ENCODE assay signal across 19 mouse cellular contexts in the genomic region with DNA sequence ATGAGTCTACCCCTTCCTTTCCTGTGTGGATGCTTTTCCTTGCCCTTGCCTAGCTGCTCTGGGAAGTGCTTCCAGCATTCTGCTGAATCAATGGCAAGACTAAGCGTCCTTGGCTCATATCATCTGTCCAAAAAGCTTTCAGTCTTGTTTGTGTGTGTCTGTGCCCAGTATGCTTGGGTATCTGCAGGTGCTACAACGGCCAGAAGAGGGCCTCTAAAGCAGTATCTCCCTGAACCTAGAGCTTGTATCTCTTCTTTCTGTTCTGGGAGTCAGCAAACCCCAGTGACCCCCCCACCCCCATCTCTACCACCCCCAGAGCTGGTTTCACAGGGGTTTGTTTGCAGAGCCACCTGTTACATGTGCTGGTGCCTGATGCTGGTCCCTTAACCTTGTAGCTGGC. TPM values are rescaled to one million over a fixed set of nuclear protein-coding genes. Genes with fewer than 3 reads are reported as not detected.
DNase-seq lines count a peak whose midpoint lies in the region; ATAC-seq and TF ChIP-seq lines count a peak whose summit lies in the region.
"Had no signal": no experiment of that assay in that cellular context is flagged by ENCODE, and none has a peak within 500 bp of the region (broad histone marks: within the 10 kb centered on the region; RNA-seq: fewer than 3 reads in every experiment).

No protein-coding gene starts in this region.

- 0 out of 2 replicates have a peak, but pooled peaks cover 3% of the 10 kb centered on the region for H3K4me1 ChIP-seq in kidney, postnatal 0 days (replicated peaks; ENCODE audit: insufficient read depth, low read length)
- peaks cover 26 to 72% of the 10 kb centered on the region in 2 experiments for H3K4me1 ChIP-seq in CH12.LX (ENCODE audit: control insufficient read depth in 1 of 2, insufficient read depth in 2 of 2)
- H3K4me1 ChIP-seq in heart, embryonic 10.5 days, result no peaks in the 10 kb centered on the region
- H3K4me1 ChIP-seq: forebrain, embryonic 15.5 days; hindbrain, embryonic 15.5 days had no signal

- no peak overlapping the region for H3K4me2 ChIP-seq in kidney, postnatal 0 days (ENCODE audit: low read length)
- no peak overlapping the region for H3K4me2 ChIP-seq in CH12.LX (ENCODE audit: insufficient read depth, low read depth, poor library complexity, severe bottlenecking)
- H3K4me2 ChIP-seq: forebrain, embryonic 15.5 days; hindbrain, embryonic 15.5 days; midbrain, embryonic 11.5 days; neural tube, embryonic 13.5 days had no signal

- WGBS in kidney, postnatal 0 days, result 79% methylated on average over 2 of the region's 2 CpGs
- WGBS in heart, embryonic 10.5 days, result 79% methylated on average over 2 of the region's 2 CpGs

- no peak overlapping the region for H3K9ac ChIP-seq in kidney, postnatal 0 days (ENCODE audit: low read depth, low read length)
- H3K9ac ChIP-seq in CH12.LX (ENCODE audit: insufficient read depth, low read depth), result no peak overlapping the region
- H3K9ac ChIP-seq: forebrain, embryonic 15.5 days; hindbrain, embryonic 15.5 days; neural tube, embryonic 13.5 days had no signal

- TF ChIP-seq CTCF in kidney, postnatal 0 days (IDR thresholded peaks at IDR 0.05; ENCODE audit: low read depth), result peak; percentile 22; the same call in 1 of the 2 replicates
- peak; percentile 47 to 60; a peak in 3 of 4 replicates for TF ChIP-seq CTCF in CH12.LX (conservative IDR thresholded peaks at IDR 0.05 in 1 of 2, IDR thresholded peaks at IDR 0.05 in 1 of 2; ENCODE audit: low read depth in 2 of 2, low read length in 2 of 2)

- TF ChIP-seq RAD21 in CH12.LX (IDR thresholded peaks at IDR 0.05; ENCODE audit: low read depth, low read length), result peak; percentile 50

- H3K36me3 ChIP-seq in kidney, postnatal 0 days (ENCODE audit: insufficient read depth, low read length), result peaks cover 3% of the 10 kb centered on the region; the same call in 1 of the 2 replicates
- peaks cover 11 to 52% of the 10 kb centered on the region in 2 experiments for H3K36me3 ChIP-seq in CH12.LX (replicated peaks in 1 of 2; ENCODE audit: control insufficient read depth in 1 of 2, insufficient read depth in 1 of 2, low read length in 1 of 2)
- H3K36me3 ChIP-seq in heart, embryonic 10.5 days, result peaks cover 31% of the 10 kb centered on the region; the same call in 1 of the 2 replicates
- H3K36me3 ChIP-seq: forebrain, embryonic 15.5 days; hindbrain, embryonic 15.5 days had no signal

- no peak for TF ChIP-seq EP300 in CH12.LX (IDR thresholded peaks at IDR 0.05; ENCODE audit: low read length)

- ATAC-seq in kidney, postnatal 0 days (replicated peaks; ENCODE audit: low FRiP score, low read depth), result no peak
- ATAC-seq: forebrain, embryonic 15.5 days had no signal

- H3K4me3 ChIP-seq in kidney, postnatal 0 days (replicated peaks; ENCODE audit: low read depth, low read length), result no peak overlapping the region
- H3K4me3 ChIP-seq in CH12.LX (replicated peaks in 1 of 3; ENCODE audit: low read depth in 2 of 3, low read length in 2 of 3, poor library complexity in 1 of 3), result no peak overlapping the region
- H3K4me3 ChIP-seq in heart, embryonic 10.5 days, result no peak overlapping the region
- H3K4me3 ChIP-seq: forebrain, embryonic 15.5 days; hindbrain, embryonic 15.5 days; neural tube, embryonic 13.5 days had no signal

- H3K79me2 ChIP-seq in CH12.LX (replicated peaks; ENCODE audit: control insufficient read depth, extremely low read depth, insufficient read depth, poor library complexity, severe bottlenecking), result no peaks in the 10 kb centered on the region

- no peaks in the 10 kb centered on the region for H3K27me3 ChIP-seq in kidney, postnatal 0 days (ENCODE audit: insufficient read depth, low read length)
- no peaks in the 10 kb centered on the region for H3K27me3 ChIP-seq in CH12.LX (replicated peaks)
- no peaks in the 10 kb centered on the region for H3K27me3 ChIP-seq in heart, embryonic 10.5 days (ENCODE audit: insufficient read depth, poor library complexity, severe bottlenecking)
- H3K27me3 ChIP-seq: forebrain, embryonic 15.5 days; hindbrain, embryonic 15.5 days; neural tube, embryonic 13.5 days had no signal

- no peak overlapping the region for H3K27ac ChIP-seq in kidney, postnatal 0 days
- no peak overlapping the region for H3K27ac ChIP-seq in CH12.LX (ENCODE audit: insufficient read depth, low read depth)
- no peak overlapping the region for H3K27ac ChIP-seq in heart, embryonic 10.5 days
- H3K27ac ChIP-seq: forebrain, embryonic 15.5 days; hindbrain, embryonic 15.5 days; neural tube, embryonic 13.5 days had no signal

- no peaks in the 10 kb centered on the region for H3K9me3 ChIP-seq in kidney, postnatal 0 days (replicated peaks; ENCODE audit: low read length)
- H3K9me3 ChIP-seq in CH12.LX (replicated peaks; ENCODE audit: low read length), result no peaks in the 10 kb centered on the region
- H3K9me3 ChIP-seq in heart, embryonic 10.5 days, result no peaks in the 10 kb centered on the region
- H3K9me3 ChIP-seq: forebrain, embryonic 15.5 days; hindbrain, embryonic 15.5 days; neural tube, embryonic 13.5 days had no signal

- no peak for TF ChIP-seq POLR2A in CH12.LX (IDR thresholded peaks at IDR 0.05; ENCODE audit: low read depth, low read length)

- dilution Hi-C loops in CH12.LX (cut with MboI; ENCODE audit: extremely low pct_ligation_motif_present, extremely low pct_unique_long_range_greater_than_20kb, low sequenced_read_pairs), result no loop called here

- in situ Hi-C loops in CH12.LX (cut with MboI; ENCODE audit: low pct_ligation_motif_present, low pct_unique_long_range_greater_than_20kb, low sequenced_read_pairs), result loop anchor here (25.0 kb wide), 2 partner anchors 258 to 483 kb away; no protein-coding TSS in a partner anchor

- no peak for DNase-seq in kidney, postnatal 0 days (ENCODE audit: low spot score)
- no peak for DNase-seq in kidney, adult 11 months
- DNase-seq in 416B (ENCODE audit: low read depth) (peak; percentile 35), CH12.LX (ENCODE audit: extremely low read depth) (peak; percentile 60)
- DNase-seq in induced T-regulatory cell, adult 2 months (ENCODE audit: low read depth), result peak; percentile 54
- no peak for DNase-seq in right cerebral cortex, postnatal 25 days
- no peak for DNase-seq in gastrocnemius, adult 18-20 months (ENCODE audit: low spot score)
- no peak for DNase-seq in heart, embryonic 10.5 days (ENCODE audit: low spot score)
- DNase-seq: adrenal gland, postnatal 10 days; cerebellum, postnatal 10 days; heart, postnatal 36 days; kidney, adult 8-10 months; kidney, postnatal 36 days; lung, adult 18-20 months; lung, postnatal 36 days had no signal

TF ChIP-seq in CH12.LX, 34 proteins besides CTCF, POLR2A, EP300 and RAD21:
- TF ChIP-seq USF1 (IDR thresholded peaks at IDR 0.05; ENCODE audit: low read depth, low read length), result no peak
- TF ChIP-seq SMC3 (IDR thresholded peaks at IDR 0.05; ENCODE audit: low read depth, low read length), result peak; percentile 57

RNA-seq across cellular contexts. Expression of gene Ppa2, which starts 19.5 kb away (rescaled TPM):
- polyA plus RNA-seq in kidney, postnatal 0 days (2015; fragmentation: Nextera tagmentation; extraction: Ambion mirVana), result 141 and 144 TPM in 2 replicates
- total RNA-seq in CH12.LX (2012; rRNA removed) (129 and 132 TPM in 2 replicates), CH12.LX (2014; rRNA removed) (119 and 145 TPM in 2 replicates)
- polyA plus RNA-seq in CH12.LX (2012; ENCODE audit: insufficient read length, low read depth), result 98.3 and 101 TPM in 2 replicates
- 10 to 100 TPM; 51.3 to 55.5 TPM for total RNA-seq in gastrocnemius, adult 18-20 months (2021)
- polyA plus RNA-seq in heart, embryonic 10.5 days (2016; fragmentation: Nextera tagmentation; extraction: Ambion mirVana), result 92.8 and 98.3 TPM in 2 replicates

Comparison
In these comparisons a context has a peak if more than half of its experiments do, and no peak if none do; other contexts are left out.
1. DNase-seq: peak in 416B (single experiment), CH12.LX (single experiment) and induced T-regulatory cell, adult 2 months (single experiment); none in kidney, postnatal 0 days (single experiment), kidney, adult 11 months (single experiment), right cerebral cortex, postnatal 25 days (single experiment), gastrocnemius, adult 18-20 months (single experiment) and heart, embryonic 10.5 days (single experiment).